In genomic region chr10:16650120-16650519, GRCm38 (mm10) we compare ENCODE assay signal across 22 mouse cellular contexts.
"Had no signal": no experiment of that assay in that cellular context is flagged by ENCODE, and none has a peak within 500 bp of the region (broad histone marks: within the 10 kb centered on the region; RNA-seq: fewer than 3 reads in every experiment).

No protein-coding gene starts in this region.

- H3K4me2 ChIP-seq: limb, embryonic 12.5 days; liver, embryonic 12.5 days; liver, embryonic 15.5 days; lung, embryonic 15.5 days; midbrain, embryonic 13.5 days; neural tube, embryonic 13.5 days; stomach, embryonic 15.5 days had no signal

- H3K4me1 ChIP-seq: limb, embryonic 12.5 days; liver, embryonic 12.5 days; liver, embryonic 15.5 days; lung, embryonic 15.5 days; midbrain, embryonic 13.5 days; neural tube, embryonic 13.5 days; stomach, embryonic 15.5 days had no signal

- ATAC-seq: liver, embryonic 12.5 days; midbrain, embryonic 16.5 days had no signal

- H3K9me3 ChIP-seq: limb, embryonic 12.5 days; liver, embryonic 12.5 days; liver, embryonic 15.5 days; lung, embryonic 15.5 days; midbrain, embryonic 13.5 days; neural tube, embryonic 13.5 days; stomach, embryonic 15.5 days had no signal

- DNase-seq: kidney, adult 2 months; kidney, postnatal 25 days; layer of hippocampus, adult 9-11 months; liver; lung, adult 18-20 months; lung, postnatal 10 days; lung, postnatal 36 days; retina, postnatal 1 day; right cerebral cortex, postnatal 25 days; spleen, adult 18-20 months; thymus, postnatal 25 days had no signal

- H3K9ac ChIP-seq: limb, embryonic 12.5 days; liver, embryonic 12.5 days; liver, embryonic 15.5 days; lung, embryonic 15.5 days; midbrain, embryonic 13.5 days; neural tube, embryonic 13.5 days; stomach, embryonic 15.5 days had no signal

- H3K27me3 ChIP-seq: limb, embryonic 12.5 days; liver, embryonic 12.5 days; liver, embryonic 15.5 days; lung, embryonic 15.5 days; midbrain, embryonic 13.5 days; neural tube, embryonic 13.5 days; stomach, embryonic 15.5 days had no signal

- H3K36me3 ChIP-seq: limb, embryonic 12.5 days; liver, embryonic 12.5 days; liver, embryonic 15.5 days; lung, embryonic 15.5 days; midbrain, embryonic 13.5 days; neural tube, embryonic 13.5 days; stomach, embryonic 15.5 days had no signal

- H3K27ac ChIP-seq: kidney, postnatal 0 days; layer of hippocampus, adult 2 months; limb, embryonic 12.5 days; liver, embryonic 12.5 days; liver, embryonic 15.5 days; lung, embryonic 15.5 days; midbrain, embryonic 13.5 days; neural tube, embryonic 13.5 days; stomach, embryonic 15.5 days had no signal

- H3K4me3 ChIP-seq: layer of hippocampus, adult 2 months; limb, embryonic 12.5 days; liver, embryonic 12.5 days; liver, embryonic 15.5 days; lung, embryonic 15.5 days; midbrain, embryonic 13.5 days; myocyte; neural tube, embryonic 13.5 days; stomach, embryonic 15.5 days had no signal
